Mouse (Mus musculus): ENCODE results near the gene B430305J03Rik. TPM values are rescaled to one million over a fixed set of nuclear protein-coding genes. Genes with fewer than 3 reads are reported as not detected.

B430305J03Rik gene
- not detected in 2 replicates for polyA plus RNA-seq (2014; fragmentation: Nextera tagmentation; extraction: Ambion mirVana)

DNA sequence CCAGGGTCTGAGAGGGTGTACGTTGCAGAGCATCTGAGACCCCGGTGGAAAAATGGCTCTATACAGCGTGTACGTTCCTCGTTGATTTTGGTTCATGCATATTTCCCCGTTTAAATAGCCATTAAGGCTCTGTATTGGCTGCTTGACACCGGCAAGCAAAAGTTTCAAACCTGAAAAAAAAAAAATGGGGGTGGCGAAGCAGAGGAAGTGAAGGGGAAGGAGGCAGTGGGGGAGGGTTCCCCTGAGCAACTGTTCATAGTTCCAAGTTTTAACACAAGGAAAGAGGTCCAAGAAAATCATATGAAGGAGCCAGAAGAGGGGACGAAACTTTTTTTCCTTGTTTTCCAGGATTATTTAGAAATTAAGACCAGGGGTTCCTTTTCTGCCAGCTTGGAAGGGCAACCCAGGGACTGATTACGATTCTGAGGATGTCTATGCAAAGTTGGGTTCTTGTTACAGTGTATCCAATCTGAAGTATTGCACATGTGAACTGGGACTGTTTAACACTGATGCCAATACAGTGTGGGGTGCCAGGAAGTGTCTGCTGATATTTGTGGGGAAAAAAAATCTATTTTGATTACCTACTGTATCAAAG, at the start of gene B430305J03Rik:
Gene B430305J03Rik, minus strand, starts transcription at position 173 of the 595 bp plus-strand sequence.
- no peak for ATAC-seq (ENCODE audit: low FRiP score, low TSS enrichment)

DNA sequence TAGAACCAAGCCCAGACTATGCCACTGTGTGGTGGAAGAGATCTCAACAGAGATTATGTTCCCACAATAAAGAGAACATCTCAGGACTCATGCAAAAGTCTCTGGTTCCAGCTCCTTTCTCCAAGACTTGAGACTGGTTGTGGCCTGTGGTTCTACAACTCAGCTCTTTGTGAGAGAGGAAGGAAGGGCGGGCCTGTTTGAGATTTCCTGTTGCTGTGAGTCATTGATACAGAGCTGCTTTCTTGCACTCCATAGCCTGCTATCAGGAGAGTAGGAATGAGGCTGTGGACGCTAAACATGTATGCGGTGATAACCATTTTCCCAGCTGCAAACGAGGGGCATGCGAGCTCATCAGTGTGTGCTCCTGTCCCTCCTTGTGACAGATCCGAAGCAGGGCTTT, 43.9 kb upstream of the B430305J03Rik start:
- H3K36me3 ChIP-seq (ENCODE audit: control insufficient read depth, insufficient read depth, low read length) = no peaks in the 10 kb centered on the region
- 87% methylated on average over 6 of the region's 6 CpGs for WGBS
- H3K27me3 ChIP-seq (ENCODE audit: control insufficient read depth, insufficient read depth, low read length) = no peaks in the 10 kb centered on the region
- DNase-seq = no peak
- no peak overlapping the region for H3K27ac ChIP-seq (replicated peaks; ENCODE audit: low read depth, low read length)
- H3K4me2 ChIP-seq (ENCODE audit: low read length) = no peak overlapping the region
- no peak for ATAC-seq (ENCODE audit: low FRiP score, low TSS enrichment)
- H3K9me3 ChIP-seq (ENCODE audit: control insufficient read depth, low read length) = no peaks in the 10 kb centered on the region
- no peak overlapping the region for H3K9ac ChIP-seq (replicated peaks; ENCODE audit: low read length)
- no peak overlapping the region for H3K4me3 ChIP-seq (replicated peaks; ENCODE audit: low read depth, low read length)
- H3K4me1 ChIP-seq (ENCODE audit: control insufficient read depth, insufficient read depth, low read length) = no peaks in the 10 kb centered on the region

More for the DNA sequence above, at the start of gene B430305J03Rik:
- H3K36me3 ChIP-seq (ENCODE audit: control insufficient read depth, insufficient read depth, low read length) = no peaks in the 10 kb centered on the region
- peak within 1 kb of the TSS; percentile 71 for H3K4me2 ChIP-seq (ENCODE audit: low read length)
- WGBS = 2% methylated on average over 10 of the region's 10 CpGs
- H3K4me3 ChIP-seq (replicated peaks; ENCODE audit: low read depth, low read length) = peak within 1 kb of the TSS; percentile 61
- peak within 1 kb of the TSS; percentile 63 for H3K9ac ChIP-seq (replicated peaks; ENCODE audit: low read length)
- no peaks in the 10 kb centered on the region for H3K9me3 ChIP-seq (ENCODE audit: control insufficient read depth, low read length)
- DNase-seq = peak; percentile 31
- no peaks in the 10 kb centered on the region for H3K27me3 ChIP-seq (ENCODE audit: control insufficient read depth, insufficient read depth, low read length)
- peaks cover 23% of the 10 kb centered on the region for H3K4me1 ChIP-seq (ENCODE audit: control insufficient read depth, insufficient read depth, low read length)
- peak within 1 kb of the TSS; percentile 89 for H3K27ac ChIP-seq (replicated peaks; ENCODE audit: low read depth, low read length)

DNA sequence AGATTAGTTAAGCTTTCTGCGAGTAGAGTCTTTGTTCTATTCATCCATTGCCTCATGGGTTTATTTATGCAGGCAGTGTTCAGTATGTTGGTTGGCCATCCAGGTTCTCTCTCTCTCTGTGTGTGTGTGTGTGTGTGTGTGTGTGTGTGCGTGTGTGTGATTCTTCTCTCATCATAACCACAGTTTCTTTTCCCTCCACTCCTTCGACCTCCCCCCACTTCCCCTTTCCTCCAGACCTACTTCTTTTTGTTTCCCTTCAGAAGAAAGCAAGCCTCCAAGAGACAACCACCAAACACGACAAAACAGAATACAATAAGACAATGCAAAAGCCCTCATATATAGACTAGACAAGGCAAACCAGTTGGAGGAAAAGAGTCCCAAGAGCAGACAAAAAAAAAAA, 41.2 kb upstream of the B430305J03Rik start:
- no peak for DNase-seq
- H3K27ac ChIP-seq (replicated peaks; ENCODE audit: low read depth, low read length) = no peak overlapping the region
- no peaks in the 10 kb centered on the region for H3K4me1 ChIP-seq (ENCODE audit: control insufficient read depth, insufficient read depth, low read length)
- WGBS = 85% methylated on average over 4 of the region's 4 CpGs
- H3K9me3 ChIP-seq (ENCODE audit: control insufficient read depth, low read length) = no peaks in the 10 kb centered on the region
- H3K4me2 ChIP-seq (ENCODE audit: low read length) = no peak overlapping the region
- H3K4me3 ChIP-seq (replicated peaks; ENCODE audit: low read depth, low read length) = no peak overlapping the region
- no peak overlapping the region for H3K9ac ChIP-seq (replicated peaks; ENCODE audit: low read length)
- H3K36me3 ChIP-seq (ENCODE audit: control insufficient read depth, insufficient read depth, low read length) = no peaks in the 10 kb centered on the region
- H3K27me3 ChIP-seq (ENCODE audit: control insufficient read depth, insufficient read depth, low read length) = no peaks in the 10 kb centered on the region
- no peak for ATAC-seq (ENCODE audit: low FRiP score, low TSS enrichment)

DNA sequence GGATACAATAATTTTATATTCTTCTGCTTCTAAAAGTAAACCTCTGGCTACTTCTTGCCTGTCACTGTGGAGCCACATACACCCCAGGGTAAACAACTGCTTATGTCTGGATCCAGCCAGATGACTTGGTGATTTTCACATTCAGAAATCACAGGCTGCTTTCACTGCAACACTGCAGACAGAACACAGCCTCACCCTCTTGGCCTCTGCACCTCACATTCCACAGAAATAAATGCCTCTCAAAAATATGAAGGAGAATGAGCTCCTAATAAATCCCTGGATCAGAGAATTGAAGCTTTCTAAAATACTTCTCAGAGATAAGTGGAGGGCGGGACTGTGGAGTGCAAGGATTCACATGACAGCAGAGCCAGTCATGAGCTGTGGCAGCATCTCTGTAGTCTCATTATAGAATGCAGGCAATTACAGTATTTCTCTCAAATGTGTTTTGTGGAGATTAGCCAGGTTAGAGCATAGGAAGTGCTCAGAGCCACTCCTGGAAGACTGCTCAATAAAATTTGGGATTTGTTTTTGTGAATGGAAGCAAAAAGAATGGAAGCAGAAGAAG, 35.2 kb upstream of the B430305J03Rik start:
- no peak overlapping the region for H3K27ac ChIP-seq (replicated peaks; ENCODE audit: low read depth, low read length)
- 63% methylated on average over 1 of the region's 1 CpGs for WGBS
- H3K36me3 ChIP-seq (ENCODE audit: control insufficient read depth, insufficient read depth, low read length) = no peaks in the 10 kb centered on the region
- peak; percentile 24 for DNase-seq
- H3K4me2 ChIP-seq (ENCODE audit: low read length) = no peak overlapping the region
- ATAC-seq (ENCODE audit: low FRiP score, low TSS enrichment) = no peak
- peaks cover 7% of the 10 kb centered on the region; the same call in 1 of the 2 replicates for H3K4me1 ChIP-seq (ENCODE audit: control insufficient read depth, insufficient read depth, low read length)
- no peak overlapping the region for H3K9ac ChIP-seq (replicated peaks; ENCODE audit: low read length)
- H3K4me3 ChIP-seq (replicated peaks; ENCODE audit: low read depth, low read length) = no peak overlapping the region
- H3K9me3 ChIP-seq (ENCODE audit: control insufficient read depth, low read length) = no peaks in the 10 kb centered on the region
- no peaks in the 10 kb centered on the region for H3K27me3 ChIP-seq (ENCODE audit: control insufficient read depth, insufficient read depth, low read length)

- H3K36me3 ChIP-seq (ENCODE audit: control insufficient read depth, insufficient read depth, low read length) = no peaks in the 10 kb centered on the region
- no peak overlapping the region for H3K4me3 ChIP-seq (replicated peaks; ENCODE audit: low read depth, low read length)
- 2% methylated on average over 2 of the region's 2 CpGs for WGBS
- no peaks in the 10 kb centered on the region for H3K9me3 ChIP-seq (ENCODE audit: control insufficient read depth, low read length)
- no peak overlapping the region for H3K27ac ChIP-seq (replicated peaks; ENCODE audit: low read depth, low read length)
- no peak overlapping the region for H3K4me2 ChIP-seq (ENCODE audit: low read length)
- peak; percentile 32 for DNase-seq
- H3K9ac ChIP-seq (replicated peaks; ENCODE audit: low read length) = no peak overlapping the region
- peak; percentile 20; the same call in 1 of the 2 replicates for ATAC-seq (ENCODE audit: low FRiP score, low TSS enrichment)
- peaks cover 7% of the 10 kb centered on the region; the same call in 1 of the 2 replicates for H3K4me1 ChIP-seq (ENCODE audit: control insufficient read depth, insufficient read depth, low read length)
- H3K27me3 ChIP-seq (ENCODE audit: control insufficient read depth, insufficient read depth, low read length) = no peaks in the 10 kb centered on the region
These were observed 31.0 kb upstream of the B430305J03Rik start for GRCm38 (mm10) chr3:61396728-61397127.

DNA sequence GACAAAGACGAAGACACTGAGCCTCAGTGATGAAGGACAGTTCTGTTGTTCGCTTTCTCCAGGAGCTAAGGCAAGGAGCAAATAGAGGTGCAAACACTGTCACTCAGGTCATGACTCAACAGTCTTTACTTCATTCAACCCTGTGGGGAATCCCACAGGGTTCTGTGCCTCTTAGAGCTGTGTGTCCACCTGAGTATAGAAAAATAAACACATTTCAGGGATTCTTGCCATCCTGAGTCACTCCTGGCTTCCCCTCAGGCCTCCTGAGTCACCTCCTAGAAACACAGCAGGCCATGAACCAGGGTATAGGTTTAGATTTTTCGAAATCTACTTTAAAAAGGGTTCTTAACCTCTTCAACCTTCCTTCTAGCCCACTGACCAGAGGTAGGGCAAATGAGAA, 29.6 kb upstream of the B430305J03Rik start:
- Histone ChIP-seq H3K27me3 (ENCODE audit: control insufficient read depth, insufficient read depth, low read length) (no peaks in the 10 kb centered on the region), H3K4me2 (ENCODE audit: low read length) (no peak overlapping the region), H3K36me3 (ENCODE audit: control insufficient read depth, insufficient read depth, low read length) (no peaks in the 10 kb centered on the region), H3K4me1 (ENCODE audit: control insufficient read depth, insufficient read depth, low read length) (peaks cover 7% of the 10 kb centered on the region; the same call in 1 of the 2 replicates), H3K9ac (replicated peaks; ENCODE audit: low read length) (no peak overlapping the region), H3K27ac (replicated peaks; ENCODE audit: low read depth, low read length) (no peak overlapping the region), H3K4me3 (replicated peaks; ENCODE audit: low read depth, low read length) (no peak overlapping the region), H3K9me3 (ENCODE audit: control insufficient read depth, low read length) (no peaks in the 10 kb centered on the region)
- 96% methylated on average over 3 of the region's 3 CpGs for WGBS
- no peak for DNase-seq
- ATAC-seq (ENCODE audit: low FRiP score, low TSS enrichment) = no peak

DNA sequence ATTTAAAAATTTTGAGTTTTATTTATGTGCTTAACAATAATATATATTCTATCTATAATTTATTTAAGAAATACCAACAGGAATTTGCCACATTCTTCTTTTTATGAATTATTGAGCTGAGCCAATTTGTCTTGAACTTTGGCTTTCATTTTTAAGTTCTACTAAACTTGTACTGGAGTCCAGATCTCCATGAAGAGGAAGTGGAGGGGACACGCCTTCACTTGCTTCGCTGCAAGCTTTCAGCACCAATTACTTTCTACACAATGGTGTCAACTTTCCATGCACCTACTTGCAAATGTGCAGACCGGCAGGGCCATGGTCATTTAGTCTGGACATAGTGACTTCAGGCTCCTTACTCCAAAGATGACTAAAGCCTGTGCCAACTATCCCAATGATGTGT, 27.8 kb upstream of the B430305J03Rik start:
- Histone ChIP-seq H3K4me3 (replicated peaks; ENCODE audit: low read depth, low read length) (no peak overlapping the region), H3K4me2 (ENCODE audit: low read length) (no peak overlapping the region), H3K36me3 (ENCODE audit: control insufficient read depth, insufficient read depth, low read length) (no peaks in the 10 kb centered on the region), H3K9ac (replicated peaks; ENCODE audit: low read length) (no peak overlapping the region), H3K9me3 (ENCODE audit: control insufficient read depth, low read length) (no peaks in the 10 kb centered on the region), H3K4me1 (ENCODE audit: control insufficient read depth, insufficient read depth, low read length) (peaks cover 7% of the 10 kb centered on the region; the same call in 1 of the 2 replicates), H3K27ac (replicated peaks; ENCODE audit: low read depth, low read length) (no peak overlapping the region), H3K27me3 (ENCODE audit: control insufficient read depth, insufficient read depth, low read length) (no peaks in the 10 kb centered on the region)
- DNase-seq (no peak), ATAC-seq (ENCODE audit: low FRiP score, low TSS enrichment) (no peak)
- WGBS = 74% methylated on average over 3 of the region's 3 CpGs

DNA sequence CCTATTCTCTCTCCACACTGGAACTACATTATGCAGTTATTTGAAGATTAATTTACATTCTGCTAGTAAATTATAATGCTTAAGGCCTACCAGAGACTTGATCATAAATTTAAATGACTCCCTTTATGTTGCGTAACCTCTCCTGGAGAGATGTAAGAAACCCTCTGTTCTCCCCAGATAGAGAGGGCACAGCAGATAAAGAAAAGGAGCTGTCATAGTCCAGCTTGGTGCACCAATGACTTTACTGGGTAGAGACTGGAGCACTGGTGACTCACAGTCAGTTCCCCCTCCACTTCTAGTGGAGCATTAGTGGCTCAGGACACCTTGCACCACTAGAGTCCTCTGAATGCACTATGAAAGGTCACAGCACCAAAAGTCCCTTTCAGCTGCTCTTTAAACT, 27.1 kb upstream of the B430305J03Rik start:
- Histone ChIP-seq H3K27me3 (ENCODE audit: control insufficient read depth, insufficient read depth, low read length) (no peaks in the 10 kb centered on the region), H3K9me3 (ENCODE audit: control insufficient read depth, low read length) (no peaks in the 10 kb centered on the region), H3K9ac (replicated peaks; ENCODE audit: low read length) (no peak overlapping the region), H3K4me2 (ENCODE audit: low read length) (no peak overlapping the region), H3K4me1 (ENCODE audit: control insufficient read depth, insufficient read depth, low read length) (peaks cover 7% of the 10 kb centered on the region; the same call in 1 of the 2 replicates), H3K27ac (replicated peaks; ENCODE audit: low read depth, low read length) (no peak overlapping the region), H3K36me3 (ENCODE audit: control insufficient read depth, insufficient read depth, low read length) (no peaks in the 10 kb centered on the region), H3K4me3 (replicated peaks; ENCODE audit: low read depth, low read length) (no peak overlapping the region)
- ATAC-seq (ENCODE audit: low FRiP score, low TSS enrichment) (no peak), DNase-seq (no peak)
- 55% methylated on average over 1 of the region's 1 CpGs for WGBS

DNA sequence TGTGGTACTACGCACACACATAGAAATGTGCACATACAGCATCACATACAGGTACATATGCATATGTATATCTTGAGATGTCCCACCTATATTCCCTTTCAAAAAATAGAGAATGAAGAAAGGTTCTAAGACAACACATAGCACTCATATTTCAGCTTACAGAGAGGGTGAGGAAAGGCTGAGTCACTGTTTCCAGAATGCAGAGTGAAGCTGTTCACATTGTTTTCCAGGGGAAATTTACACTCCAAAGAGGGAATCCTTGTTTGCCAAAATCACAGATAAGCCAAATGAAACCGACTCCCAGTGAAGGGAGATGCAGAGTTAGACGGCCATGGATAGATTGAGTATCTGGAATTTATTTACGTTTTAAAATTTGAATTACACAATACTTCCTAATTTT, 25.8 kb upstream of the B430305J03Rik start:
- Histone ChIP-seq H3K4me2 (ENCODE audit: low read length) (no peak overlapping the region), H3K27me3 (ENCODE audit: control insufficient read depth, insufficient read depth, low read length) (no peaks in the 10 kb centered on the region), H3K27ac (replicated peaks; ENCODE audit: low read depth, low read length) (no peak overlapping the region), H3K4me3 (replicated peaks; ENCODE audit: low read depth, low read length) (no peak overlapping the region), H3K4me1 (ENCODE audit: control insufficient read depth, insufficient read depth, low read length) (peaks cover 1% of the 10 kb centered on the region; the same call in 1 of the 2 replicates), H3K9me3 (ENCODE audit: control insufficient read depth, low read length) (no peaks in the 10 kb centered on the region), H3K9ac (replicated peaks; ENCODE audit: low read length) (no peak overlapping the region), H3K36me3 (ENCODE audit: control insufficient read depth, insufficient read depth, low read length) (no peaks in the 10 kb centered on the region)
- 83% methylated on average over 4 of the region's 4 CpGs for WGBS
- DNase-seq (no peak), ATAC-seq (ENCODE audit: low FRiP score, low TSS enrichment) (no peak)

Data from midbrain, embryonic 14.5 days (tissue).